Mouse (Mus musculus) forebrain, postnatal 0 days (tissue): ENCODE data around the gene Capn10. TPM values are rescaled to one million over a fixed set of nuclear protein-coding genes. Genes with fewer than 3 reads are reported as not detected.
A peak's percentile ranks its signal among the peaks of the same experiment; 100 is the strongest.

ENCODE experiments used
- ATAC-seq: fragments of 200-750 bp; cut with Nextera tagmentation; 2 replicates; pipeline ENCODE4 v1.8.0; 2017; ENCODE audit warnings: mild to moderate bottlenecking, moderate library complexity
- DNase-seq: peaks from one replicate; pipeline ENCODE4 v3.0.0-alpha.2; 2015
- H3K27ac ChIP-seq: fragments of 300-500 bp; sonication (generic); 2 replicates; pipeline ENCODE4 v1.5.1; 2014; ENCODE audit warnings: low read depth, mild to moderate bottlenecking, antibody characterized with exemption, low read length, moderate library complexity, mixed read lengths
- H3K27me3 ChIP-seq: fragments of 300-500 bp; sonication (generic); 2 replicates; pipeline ENCODE4 v1.6.1; 2014; ENCODE audit warnings: mild to moderate bottlenecking, low read length, mixed read lengths; ENCODE audit not compliant: insufficient read depth
- H3K36me3 ChIP-seq: fragments of 300-500 bp; sonication (generic); 2 replicates; pipeline ENCODE4 v1.6.1; 2014; ENCODE audit warnings: mild to moderate bottlenecking, moderate library complexity; ENCODE audit not compliant: insufficient read depth
- H3K4me1 ChIP-seq: fragments of 300-500 bp; sonication (generic); 2 replicates; pipeline ENCODE4 v1.6.1; 2014; ENCODE audit warnings: antibody characterized with exemption; ENCODE audit not compliant: insufficient read depth
- H3K4me2 ChIP-seq: fragments of 300-500 bp; sonication (generic); 2 replicates; pipeline ENCODE4 v1.6.1; 2014; ENCODE audit warnings: low read depth, mild to moderate bottlenecking, moderate library complexity
- H3K4me3 ChIP-seq: fragments of 300-500 bp; sonication (generic); 2 replicates; pipeline ENCODE4 v1.5.1; 2014; ENCODE audit warnings: low read depth, low read length, mixed read lengths
- H3K9ac ChIP-seq: fragments of 300-500 bp; sonication (generic); 2 replicates; pipeline ENCODE4 v1.6.1; 2014; ENCODE audit warnings: mild to moderate bottlenecking
- H3K9me3 ChIP-seq: fragments of 300-500 bp; sonication (generic); 2 replicates; pipeline ENCODE4 v1.6.1; 2016; ENCODE audit warnings: low read length
- CTCF ChIP-seq: sonication (generic); IDR thresholded peaks from 2 replicates; pipeline ENCODE4 v1.5.1; 2016; ENCODE audit warnings: antibody characterized with exemption, control low read depth, low read depth
- WGBS: fragments of 180-500 bp; shearing (Covaris S2); extraction: QIAGEN DNeasy Blood & Tissue Kit; methylation state at CpG from one replicate; pipeline ENCODE4 v1.1.7; 2014; 5-methylcytosine and 5-hydroxymethylcytosine counted together
- polyA plus RNA-seq: library from polyadenylated mRNA; unstranded; fragments of >200 nt; fragmentation: Nextera tagmentation; extraction: Ambion mirVana; gene quantifications from 2 replicates; pipeline ENCODE4 v1.2.1, GENCODE M21; 2015
- total RNA-seq: library from RNA; depleted of rRNA; stranded (reverse); fragments of >200 nt; gene quantifications from 2 replicates; pipeline ENCODE4 v1.2.3, GENCODE M21; 2014; rRNA removed

Capn10 gene
- total RNA-seq (84.2 and 97.3 TPM in 2 replicates), polyA plus RNA-seq (47.7 and 56.7 TPM in 2 replicates)

GRCm38 (mm10) chr1:92934182-92934827, at the start of gene Capn10:
Capn10 (plus strand) TSS chr1:92934376.
- 1% methylated on average over 45 of the region's 45 CpGs for WGBS
- peak within 1 kb of the TSS; percentile 70 for H3K9ac ChIP-seq
- DNase-seq: peak; percentile 99

GRCm38 (mm10) chr1:92888901-92889655, 45.1 kb upstream of the Capn10 start:
- TF ChIP-seq CTCF: no peak
- Histone ChIP-seq H3K36me3 (no peaks in the 10 kb centered on the region), H3K27me3 (no peaks in the 10 kb centered on the region), H3K9ac (no peak overlapping the region), H3K27ac (no peak overlapping the region), H3K4me2 (no peak overlapping the region), H3K4me3 (no peak overlapping the region), H3K9me3 (no peaks in the 10 kb centered on the region), H3K4me1 (no peaks in the 10 kb centered on the region)
- ATAC-seq (no peak), DNase-seq (no peak)
- 71% methylated on average over 7 of the region's 7 CpGs for WGBS

More at GRCm38 (mm10) chr1:92934182-92934827, at the start of gene Capn10:
- H3K4me3 ChIP-seq: peak within 1 kb of the TSS; percentile 62
- H3K9me3 ChIP-seq: no peaks in the 10 kb centered on the region
- H3K27me3 ChIP-seq: no peaks in the 10 kb centered on the region
- H3K27ac ChIP-seq: peak within 1 kb of the TSS; percentile 97
- peak; percentile 38; the same call in 1 of the 2 replicates for TF ChIP-seq CTCF
- H3K4me2 ChIP-seq: peak within 1 kb of the TSS; percentile 77
- peak; percentile 99 for ATAC-seq
- peaks cover 15% of the 10 kb centered on the region for H3K36me3 ChIP-seq
- peaks cover 21% of the 10 kb centered on the region for H3K4me1 ChIP-seq

- WGBS: 60% methylated on average over 3 of the region's 3 CpGs
Measured at GRCm38 (mm10) chr1:92892791-92893190, 41.4 kb upstream of the Capn10 start.

GRCm38 (mm10) chr1:92893896-92894295, 40.3 kb upstream of the Capn10 start:
- ATAC-seq: no peak

More at GRCm38 (mm10) chr1:92892791-92893190, 41.4 kb upstream of the Capn10 start:
- H3K9me3 ChIP-seq: no peaks in the 10 kb centered on the region
- no peaks in the 10 kb centered on the region for H3K4me1 ChIP-seq
- H3K9ac ChIP-seq: no peak overlapping the region
- no peaks in the 10 kb centered on the region for H3K36me3 ChIP-seq
- H3K4me2 ChIP-seq: no peak overlapping the region
- no peak overlapping the region for H3K4me3 ChIP-seq
- DNase-seq: peak; percentile 35
- TF ChIP-seq CTCF: no peak
- ATAC-seq: peak; percentile 56; the same call in 1 of the 2 replicates
- H3K27ac ChIP-seq: no peak overlapping the region
- H3K27me3 ChIP-seq: no peaks in the 10 kb centered on the region

GRCm38 (mm10) chr1:92895089-92895488, 39.1 kb upstream of the Capn10 start:
- no peak overlapping the region for H3K27ac ChIP-seq
- 12% methylated on average over 3 of the region's 3 CpGs for WGBS
- H3K27me3 ChIP-seq: no peaks in the 10 kb centered on the region
- H3K4me2 ChIP-seq: no peak overlapping the region
- no peak overlapping the region for H3K4me3 ChIP-seq
- no peak overlapping the region for H3K9ac ChIP-seq
- H3K4me1 ChIP-seq: no peaks in the 10 kb centered on the region
- TF ChIP-seq CTCF: peak; percentile 87
- ATAC-seq: peak; percentile 91
- DNase-seq: peak; percentile 87
- H3K9me3 ChIP-seq: no peaks in the 10 kb centered on the region
- no peaks in the 10 kb centered on the region for H3K36me3 ChIP-seq

More at GRCm38 (mm10) chr1:92893896-92894295, 40.3 kb upstream of the Capn10 start:
- no peak for TF ChIP-seq CTCF
- no peaks in the 10 kb centered on the region for H3K4me1 ChIP-seq
- H3K36me3 ChIP-seq: no peaks in the 10 kb centered on the region
- H3K9ac ChIP-seq: no peak overlapping the region
- 77% methylated on average over 3 of the region's 3 CpGs for WGBS
- H3K27me3 ChIP-seq: no peaks in the 10 kb centered on the region
- no peak overlapping the region for H3K27ac ChIP-seq
- no peak overlapping the region for H3K4me2 ChIP-seq
- DNase-seq: no peak
- H3K4me3 ChIP-seq: no peak overlapping the region
- H3K9me3 ChIP-seq: no peaks in the 10 kb centered on the region

GRCm38 (mm10) chr1:92902786-92903185, 31.4 kb upstream of the Capn10 start, which contains the start of gene Ankmy1:
Ankmy1 (minus strand) TSS chr1:92902906.
- H3K27me3 ChIP-seq: no peaks in the 10 kb centered on the region
- H3K9ac ChIP-seq: no peak within 1 kb of the TSS
- H3K36me3 ChIP-seq: no peaks in the 10 kb centered on the region
- peaks cover 4% of the 10 kb centered on the region for H3K4me1 ChIP-seq
- no peaks in the 10 kb centered on the region for H3K9me3 ChIP-seq
- 2% methylated on average over 15 of the region's 15 CpGs for WGBS
- DNase-seq (peak; percentile 78), ATAC-seq (peak; percentile 42)
- peak within 1 kb of the TSS; percentile 35; the same call in 1 of the 2 replicates for H3K27ac ChIP-seq
- peak within 1 kb of the TSS; percentile 20; the same call in 1 of the 2 replicates for H3K4me3 ChIP-seq
- no peak for TF ChIP-seq CTCF
- H3K4me2 ChIP-seq: peak within 1 kb of the TSS; percentile 48

GRCm38 (mm10) chr1:92903627-92904026, 30.5 kb upstream of the Capn10 start:
- WGBS: 48% methylated on average over 4 of the region's 4 CpGs

More at GRCm38 (mm10) chr1:92903627-92904026, 30.5 kb upstream of the Capn10 start:
- no peak for ATAC-seq
- Histone ChIP-seq H3K4me3 (no peak overlapping the region), H3K27me3 (no peaks in the 10 kb centered on the region), H3K9me3 (no peaks in the 10 kb centered on the region), H3K36me3 (no peaks in the 10 kb centered on the region), H3K4me1 (peaks cover 7% of the 10 kb centered on the region), H3K27ac (no peak overlapping the region), H3K9ac (no peak overlapping the region), H3K4me2 (no peak overlapping the region)
- no peak for TF ChIP-seq CTCF
- DNase-seq: peak; percentile 67
